Mouse (Mus musculus): ENCODE results near the gene Gm5475.

The Gm5475 gene

GRCm38 (mm10) chr15:100449495-100449894 lies 27.5 kb downstream of the Gm5475 start:
- DNase-seq (ENCODE audit: low spot score) = no peak

- no peak for DNase-seq (ENCODE audit: low spot score)
Measured at GRCm38 (mm10) chr15:100451245-100451644, 29.3 kb downstream of the Gm5475 start.

- no peak for DNase-seq (ENCODE audit: low spot score)
Measured at GRCm38 (mm10) chr15:100452486-100452885, 30.5 kb downstream of the Gm5475 start.

GRCm38 (mm10) chr15:100456356-100456991 lies 34.5 kb downstream of the Gm5475 start:
- no peak for DNase-seq (ENCODE audit: low spot score)

- DNase-seq (ENCODE audit: low spot score) = no peak
Measured at GRCm38 (mm10) chr15:100457340-100457739, 35.4 kb downstream of the Gm5475 start.

GRCm38 (mm10) chr15:100458055-100458454 lies 36.1 kb downstream of the Gm5475 start:
- no peak for DNase-seq (ENCODE audit: low spot score)

GRCm38 (mm10) chr15:100460942-100461341 lies 39.0 kb downstream of the Gm5475 start:
- no peak for DNase-seq (ENCODE audit: low spot score)

- DNase-seq (ENCODE audit: low spot score) = no peak
Measured at GRCm38 (mm10) chr15:100461646-100462045, 39.7 kb downstream of the Gm5475 start.

- no peak for DNase-seq (ENCODE audit: low spot score)
Measured at GRCm38 (mm10) chr15:100462086-100462485, 40.1 kb downstream of the Gm5475 start.

GRCm38 (mm10) chr15:100463712-100464111 lies 41.8 kb downstream of the Gm5475 start:
- peak; percentile 51 for DNase-seq (ENCODE audit: low spot score)

GRCm38 (mm10) chr15:100465432-100465831 lies 43.5 kb downstream of the Gm5475 start:
- DNase-seq (ENCODE audit: low spot score) = no peak

- DNase-seq (ENCODE audit: low spot score) = no peak
Measured at GRCm38 (mm10) chr15:100467738-100468137, 45.8 kb downstream of the Gm5475 start.

GRCm38 (mm10) chr15:100468295-100469188 lies 46.6 kb downstream of the Gm5475 start, which contains the start of gene Letmd1:
TSS of gene Letmd1 (plus strand) at chr15:100469023.
- peak; percentile 86 for DNase-seq (ENCODE audit: low spot score)

- DNase-seq (ENCODE audit: low spot score) = no peak
Measured at GRCm38 (mm10) chr15:100469189-100469545, 47.2 kb downstream of the Gm5475 start.

GRCm38 (mm10) chr15:100470037-100470436 lies 48.1 kb downstream of the Gm5475 start:
- DNase-seq (ENCODE audit: low spot score) = no peak

GRCm38 (mm10) chr15:100473926-100474503 lies 52.1 kb downstream of the Gm5475 start:
- no peak for DNase-seq (ENCODE audit: low spot score)
